Mouse (Mus musculus) liver, embryonic 15.5 days (tissue): ENCODE measurements around the gene Tmc4. TPM values are rescaled to one million over a fixed set of nuclear protein-coding genes. Genes with fewer than 3 reads are reported as not detected.

Experiments
- ATAC-seq: fragments of 200-750 bp; cut with Nextera tagmentation; 2 replicates; pipeline ENCODE4 v1.8.0; 2017; ENCODE audit warnings: moderate number of reproducible peaks, mild to moderate bottlenecking, moderate library complexity; ENCODE audit not compliant: insufficient read depth
- H3K27ac ChIP-seq: fragments of 300-500 bp; sonication (generic); replicated peaks from 2 replicates; pipeline ENCODE4 v1.5.1; 2015; ENCODE audit warnings: mild to moderate bottlenecking, inconsistent platforms
- H3K27me3 ChIP-seq: fragments of 300-500 bp; sonication (generic); 2 replicates; pipeline ENCODE4 v1.6.1; 2015; ENCODE audit warnings: mild to moderate bottlenecking, inconsistent platforms
- H3K36me3 ChIP-seq: fragments of 300-500 bp; sonication (generic); replicated peaks from 2 replicates; pipeline ENCODE4 v1.6.1; 2015; ENCODE audit warnings: moderate library complexity, mild to moderate bottlenecking, inconsistent platforms
- H3K4me1 ChIP-seq: fragments of 300-500 bp; sonication (generic); replicated peaks from 2 replicates; pipeline ENCODE4 v1.6.1; 2015; ENCODE audit warnings: inconsistent platforms
- H3K4me2 ChIP-seq: fragments of 300-500 bp; sonication (generic); 2 replicates; pipeline ENCODE4 v1.6.1; 2015; ENCODE audit warnings: moderate library complexity, mild to moderate bottlenecking, inconsistent platforms
- H3K4me3 ChIP-seq: fragments of 300-500 bp; sonication (generic); replicated peaks from 2 replicates; pipeline ENCODE4 v1.5.1; 2015; ENCODE audit warnings: mild to moderate bottlenecking, inconsistent platforms
- H3K9ac ChIP-seq: fragments of 300-500 bp; sonication (generic); 2 replicates; pipeline ENCODE4 v1.6.1; 2015; ENCODE audit warnings: moderate library complexity, mild to moderate bottlenecking, inconsistent platforms
- H3K9me3 ChIP-seq: fragments of 300-500 bp; sonication (generic); replicated peaks from 2 replicates; pipeline ENCODE4 v1.6.1; 2016; ENCODE audit warnings: inconsistent platforms
- WGBS: fragments of 180-500 bp; shearing (Covaris S2); methylation state at CpG from one replicate; pipeline ENCODE4 v1.1.7; 2015; ENCODE audit warnings: mixed read lengths; ENCODE audit not compliant: insufficient replicate concordance; 5-methylcytosine and 5-hydroxymethylcytosine counted together
- polyA plus RNA-seq: library from polyadenylated mRNA; unstranded; fragments of >200 nt; fragmentation: Nextera tagmentation; extraction: Ambion mirVana; gene quantifications from 2 replicates; pipeline ENCODE4 v1.2.1, GENCODE M21; 2015

Gene Tmc4
- polyA plus RNA-seq, 1 experiment from 2014 or later: 4.0 TPM

DNA sequence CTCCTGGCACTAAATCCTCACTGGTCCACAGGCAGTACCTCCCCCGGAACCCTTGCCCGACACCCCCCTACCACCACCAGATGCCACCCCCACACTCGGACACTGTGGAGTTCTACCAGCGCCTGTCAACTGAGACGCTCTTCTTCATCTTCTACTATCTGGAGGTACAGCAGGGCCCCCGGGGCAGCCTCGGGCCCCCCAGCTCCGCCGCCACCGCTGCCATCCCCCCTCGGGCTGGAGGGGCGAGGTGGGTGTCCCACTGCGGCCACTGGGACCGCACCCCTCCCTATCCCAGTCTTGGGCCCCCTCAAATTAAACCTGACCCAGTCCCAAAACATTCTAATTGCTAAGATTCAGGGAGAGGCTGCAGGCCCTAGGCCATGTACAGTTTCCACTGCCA is 18.8 kb downstream of the Tmc4 start:
- no peak for ATAC-seq
- WGBS: 93% methylated on average over 14 of the region's 14 CpGs
- Histone ChIP-seq H3K4me2 (no peak overlapping the region), H3K36me3 (peaks cover 98% of the 10 kb centered on the region), H3K4me3 (no peak overlapping the region), H3K27ac (no peak overlapping the region), H3K4me1 (peaks cover 7% of the 10 kb centered on the region), H3K9ac (no peak overlapping the region), H3K27me3 (no peaks in the 10 kb centered on the region), H3K9me3 (no peaks in the 10 kb centered on the region)

DNA sequence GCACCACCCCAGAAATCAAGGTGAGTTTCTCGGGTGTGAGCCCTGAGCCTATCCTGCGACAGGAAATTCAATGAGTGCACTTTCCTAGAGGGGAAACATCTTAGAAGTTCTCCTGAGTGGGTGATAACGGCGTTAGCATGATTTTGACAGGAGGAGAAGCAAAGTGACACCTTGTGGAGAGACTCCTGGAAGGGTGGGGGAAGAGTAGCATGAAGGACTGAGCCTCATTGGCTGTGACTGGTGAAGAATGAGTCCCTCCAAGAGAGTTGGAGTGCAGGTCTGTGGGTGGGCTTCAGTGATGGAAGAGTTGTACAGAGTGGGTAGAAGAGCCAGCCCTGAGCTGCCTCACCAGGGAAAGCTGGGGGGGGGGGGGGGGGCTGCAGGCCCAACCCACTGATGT is 20.4 kb downstream of the Tmc4 start:
- H3K4me2 ChIP-seq: no peak overlapping the region
- H3K27ac ChIP-seq: no peak overlapping the region
- H3K27me3 ChIP-seq: no peaks in the 10 kb centered on the region
- H3K4me3 ChIP-seq: no peak overlapping the region
- no peak overlapping the region for H3K9ac ChIP-seq
- ATAC-seq: no peak
- H3K36me3 ChIP-seq: peaks cover 100% of the 10 kb centered on the region
- H3K4me1 ChIP-seq: no peaks in the 10 kb centered on the region
- WGBS: 81% methylated on average over 4 of the region's 4 CpGs
- no peaks in the 10 kb centered on the region for H3K9me3 ChIP-seq

DNA sequence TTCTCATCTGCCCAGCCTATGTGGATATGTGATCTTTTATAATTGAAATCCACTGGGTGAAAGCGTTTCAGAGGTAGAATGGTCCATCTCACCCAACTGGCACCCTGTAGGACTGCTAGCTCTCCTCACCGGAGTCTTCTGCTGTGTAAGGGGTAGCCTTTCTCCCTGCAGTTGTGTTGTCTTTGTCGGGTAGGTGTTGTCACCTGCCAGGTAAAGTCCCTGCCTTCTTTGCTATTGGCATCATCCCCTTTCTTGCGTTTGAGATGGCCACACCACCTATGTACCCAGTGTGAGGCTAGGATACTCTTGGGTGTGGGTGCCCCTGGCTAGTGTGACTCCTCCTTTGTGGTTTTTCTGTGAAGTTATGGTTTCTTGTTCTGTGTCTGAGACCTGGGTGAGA is 30.7 kb downstream of the Tmc4 start:
- ATAC-seq: no peak
- H3K27me3 ChIP-seq: no peaks in the 10 kb centered on the region
- peaks cover 40% of the 10 kb centered on the region for H3K4me1 ChIP-seq
- H3K9ac ChIP-seq: peak overlapping the region; percentile 100
- H3K4me2 ChIP-seq: peak overlapping the region; percentile 82
- H3K36me3 ChIP-seq: peaks cover 36% of the 10 kb centered on the region
- WGBS: 47% methylated on average over 4 of the region's 4 CpGs
- peak overlapping the region; percentile 100 for H3K4me3 ChIP-seq
- H3K27ac ChIP-seq: peak overlapping the region; percentile 97; the same call in 1 of the 2 replicates
- H3K9me3 ChIP-seq: no peaks in the 10 kb centered on the region

DNA sequence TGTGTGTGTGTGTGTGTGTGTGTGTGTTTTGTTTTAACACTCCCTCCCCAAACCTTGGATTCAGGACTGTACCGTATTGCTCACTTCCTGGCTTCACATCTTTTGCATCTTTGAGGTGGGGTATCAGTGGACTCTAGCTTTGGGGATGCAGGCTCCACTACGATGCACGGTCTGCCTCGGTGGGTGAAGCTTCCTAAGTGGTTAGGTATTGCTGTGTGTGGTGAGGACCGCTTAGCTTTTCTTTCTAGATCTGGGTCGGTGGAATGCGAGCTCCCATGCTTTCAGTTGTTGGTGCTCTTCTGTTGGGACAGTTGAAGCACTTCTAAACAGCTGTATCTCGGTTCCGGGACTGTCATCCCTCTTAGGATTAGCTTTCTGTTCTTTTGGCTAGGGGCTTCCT is 31.2 kb downstream of the Tmc4 start:
- Histone ChIP-seq H3K9ac (peak overlapping the region; percentile 100), H3K4me2 (peak overlapping the region; percentile 82), H3K4me3 (peak overlapping the region; percentile 100), H3K4me1 (peaks cover 40% of the 10 kb centered on the region), H3K27me3 (no peaks in the 10 kb centered on the region), H3K27ac (peak overlapping the region; percentile 97), H3K9me3 (no peaks in the 10 kb centered on the region), H3K36me3 (peaks cover 36% of the 10 kb centered on the region)
- ATAC-seq: no peak
- WGBS: 15% methylated on average over 9 of the region's 9 CpGs

DNA sequence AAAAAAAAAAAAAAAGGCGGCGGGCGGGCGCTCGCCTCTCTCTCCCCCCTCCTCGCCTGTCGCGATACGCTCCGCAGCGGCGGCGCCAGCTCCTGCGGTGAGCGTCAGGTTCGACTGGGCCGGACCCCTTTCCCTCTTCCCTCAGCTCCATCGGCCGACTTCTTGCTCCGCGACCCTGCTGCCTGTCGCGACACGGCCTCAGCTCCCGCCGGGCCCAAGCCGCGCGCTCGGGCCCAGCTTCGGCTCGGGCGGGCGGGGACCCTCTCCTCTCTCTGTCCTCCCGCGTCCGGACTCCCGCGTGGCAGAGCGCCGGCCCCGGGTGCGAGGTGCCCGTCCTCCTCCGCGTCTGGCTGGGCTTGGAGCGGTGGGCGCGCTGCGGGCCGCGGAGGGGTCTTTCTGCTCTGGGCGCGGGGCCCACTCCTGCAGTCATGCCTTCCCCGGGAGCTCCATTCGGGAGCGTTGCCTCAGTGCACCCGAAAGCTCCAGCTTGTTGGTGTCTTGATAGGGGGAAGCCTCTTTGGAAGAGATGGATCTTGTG is 31.8 kb downstream of the Tmc4 start:
- Histone ChIP-seq H3K4me3 (peak overlapping the region; percentile 100), H3K4me2 (peak overlapping the region; percentile 82), H3K9ac (peak overlapping the region; percentile 100), H3K4me1 (peaks cover 40% of the 10 kb centered on the region), H3K27me3 (no peaks in the 10 kb centered on the region), H3K9me3 (no peaks in the 10 kb centered on the region), H3K27ac (peak overlapping the region; percentile 97), H3K36me3 (peaks cover 36% of the 10 kb centered on the region)
- WGBS: under 1% methylated on average over 55 of the region's 58 CpGs
- ATAC-seq: no peak

DNA sequence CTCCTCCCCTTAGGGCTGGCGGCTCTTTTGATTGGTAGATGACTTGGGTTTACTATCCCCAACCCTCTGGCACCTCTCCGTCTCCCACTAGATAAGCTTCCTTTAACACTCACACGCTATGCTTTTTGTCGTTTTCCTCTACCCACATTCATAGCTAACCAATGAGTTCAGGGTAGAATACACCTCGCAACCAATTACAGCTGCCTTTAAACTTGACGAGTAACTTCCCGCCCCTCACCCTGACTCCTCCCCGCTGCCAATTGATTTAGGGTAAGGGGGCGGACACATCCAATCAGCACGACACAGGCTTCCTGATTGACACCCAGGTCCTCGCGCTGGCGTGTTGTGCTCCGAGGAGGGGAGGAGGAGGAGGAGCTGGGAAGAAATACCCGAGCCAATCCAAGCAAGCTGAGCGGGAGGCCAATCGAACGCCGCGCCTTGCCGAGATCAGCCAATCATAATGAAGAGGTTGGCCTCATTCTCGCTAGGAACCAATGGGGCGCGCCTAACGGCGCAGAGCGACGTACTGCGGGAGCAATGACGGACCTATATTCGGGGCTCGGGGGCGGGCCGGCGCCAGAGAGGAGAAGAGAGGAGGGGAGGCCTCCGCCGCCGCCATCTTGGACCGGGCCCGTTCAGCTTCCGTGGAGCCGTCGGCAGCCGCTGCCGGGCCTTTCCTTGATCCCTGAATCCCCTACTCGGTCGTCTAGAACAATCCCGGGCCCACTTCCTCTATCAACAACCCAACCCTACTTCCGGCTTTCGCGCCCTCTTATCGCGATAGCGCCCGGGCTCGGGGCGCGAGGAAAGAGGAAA is 32.5 kb downstream of the Tmc4 start, which contains the start of gene Cnot3:
Gene Cnot3 (plus strand): TSS at position 597 of the 816 bp plus-strand sequence.
- Histone ChIP-seq H3K4me1 (peaks cover 40% of the 10 kb centered on the region), H3K9me3 (no peaks in the 10 kb centered on the region), H3K36me3 (peaks cover 35% of the 10 kb centered on the region), H3K27me3 (no peaks in the 10 kb centered on the region), H3K4me3 (peak within 1 kb of the TSS; percentile 100), H3K27ac (peak within 1 kb of the TSS; percentile 97), H3K9ac (peak within 1 kb of the TSS; percentile 100), H3K4me2 (peak within 1 kb of the TSS; percentile 82)
- under 1% methylated on average over 51 of the region's 58 CpGs for WGBS
- peak; percentile 97 for ATAC-seq

DNA sequence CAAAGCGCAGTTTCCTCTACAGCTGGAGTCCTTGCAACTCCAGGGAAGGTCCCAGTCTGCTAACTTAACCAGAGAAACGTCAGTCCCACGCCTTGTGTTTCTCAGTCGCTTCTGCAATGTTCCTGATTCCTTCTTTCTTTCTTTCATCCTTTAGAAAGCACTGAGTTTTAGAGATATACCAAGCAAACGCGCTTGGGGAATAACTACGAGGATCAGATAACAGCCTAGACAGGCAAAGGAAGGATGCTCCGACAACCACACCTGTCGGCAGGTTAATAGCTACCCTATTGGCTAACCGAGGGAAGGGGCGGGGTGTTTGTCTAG is 33.0 kb downstream of the Tmc4 start:
- Histone ChIP-seq H3K9ac (peak overlapping the region; percentile 25; the same call in 1 of the 2 replicates), H3K27me3 (no peaks in the 10 kb centered on the region), H3K27ac (peak overlapping the region; percentile 96), H3K4me1 (peaks cover 40% of the 10 kb centered on the region), H3K36me3 (peaks cover 36% of the 10 kb centered on the region), H3K4me2 (peak overlapping the region; percentile 80), H3K4me3 (peak overlapping the region; percentile 100), H3K9me3 (no peaks in the 10 kb centered on the region)
- no peak for ATAC-seq
- WGBS: 1% methylated on average over 11 of the region's 11 CpGs

DNA sequence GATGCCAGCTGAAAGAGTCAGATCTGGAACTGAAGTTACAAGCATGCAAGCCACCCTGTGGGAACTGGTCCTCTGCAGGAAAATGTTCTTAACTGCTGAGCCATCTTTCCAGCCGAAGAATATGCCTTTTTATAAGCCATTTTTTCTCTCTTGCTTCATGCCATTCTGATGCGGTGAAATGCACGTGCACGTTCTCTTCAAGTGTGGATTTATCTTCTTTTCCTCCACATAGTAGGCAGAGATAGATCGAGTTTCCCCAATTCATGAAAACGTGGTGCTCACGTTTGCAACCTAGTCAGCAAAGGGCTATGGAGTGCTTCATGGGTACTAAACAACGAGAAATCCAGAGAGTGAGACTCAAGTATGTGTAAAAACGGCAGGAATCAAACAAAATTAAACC is 33.5 kb downstream of the Tmc4 start:
- Histone ChIP-seq H3K9ac (peak overlapping the region; percentile 25; the same call in 1 of the 2 replicates), H3K27me3 (no peaks in the 10 kb centered on the region), H3K4me3 (peak overlapping the region; percentile 100), H3K4me1 (peaks cover 37% of the 10 kb centered on the region), H3K9me3 (no peaks in the 10 kb centered on the region), H3K27ac (peak overlapping the region; percentile 96), H3K36me3 (peaks cover 40% of the 10 kb centered on the region), H3K4me2 (peak overlapping the region; percentile 80)
- ATAC-seq: no peak
- 13% methylated on average over 9 of the region's 9 CpGs for WGBS

DNA sequence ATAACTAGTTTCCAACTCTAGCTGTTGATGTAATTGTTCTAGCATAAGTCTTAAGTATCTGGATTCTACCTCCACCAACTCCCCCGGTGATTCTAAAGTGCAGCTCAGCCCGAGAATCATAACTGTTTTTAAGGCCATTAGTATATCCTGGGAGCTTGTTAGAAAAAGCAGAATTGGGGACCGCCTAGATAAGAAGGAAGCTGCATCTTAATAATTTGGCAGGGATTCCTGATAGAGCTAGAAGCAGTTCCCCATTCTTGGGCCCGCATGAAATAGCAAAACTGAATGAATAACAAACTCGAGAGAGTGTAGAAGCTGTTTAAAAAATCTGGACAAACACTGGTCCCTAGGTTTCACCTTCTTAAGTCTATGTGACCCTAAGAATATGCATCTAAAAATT is 33.9 kb downstream of the Tmc4 start:
- Histone ChIP-seq H3K4me2 (peak overlapping the region; percentile 80), H3K9ac (no peak overlapping the region)

DNA sequence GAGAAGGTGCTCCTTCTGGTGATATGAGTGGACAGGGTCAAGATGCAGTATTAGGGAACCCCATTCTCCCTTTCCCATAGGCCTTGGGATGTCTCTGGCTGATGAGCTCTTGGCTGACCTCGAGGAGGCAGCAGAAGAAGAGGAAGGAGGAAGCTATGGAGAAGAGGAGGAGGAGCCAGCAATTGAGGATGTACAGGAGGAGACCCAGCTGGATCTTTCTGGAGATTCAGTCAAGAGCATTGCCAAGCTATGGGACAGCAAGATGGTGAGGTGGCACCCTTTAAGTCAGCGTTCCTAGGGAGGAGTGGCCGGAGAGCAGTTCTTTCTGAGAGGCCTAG is 46.9 kb downstream of the Tmc4 start:
- H3K9ac ChIP-seq: peak overlapping the region; percentile 75
- peaks cover 25% of the 10 kb centered on the region for H3K4me1 ChIP-seq
- peak overlapping the region; percentile 78 for H3K4me3 ChIP-seq
- H3K27me3 ChIP-seq: no peaks in the 10 kb centered on the region
- H3K9me3 ChIP-seq: no peaks in the 10 kb centered on the region
- no peak for ATAC-seq
- H3K27ac ChIP-seq: peak overlapping the region; percentile 91
- H3K4me2 ChIP-seq: peak overlapping the region; percentile 93
- 44% methylated on average over 3 of the region's 3 CpGs for WGBS
- H3K36me3 ChIP-seq: peaks cover 43% of the 10 kb centered on the region

More for the DNA sequence above, 33.9 kb downstream of the Tmc4 start:
- ATAC-seq: no peak
- 30% methylated on average over 5 of the region's 5 CpGs for WGBS
- Histone ChIP-seq H3K36me3 (peaks cover 45% of the 10 kb centered on the region), H3K27me3 (no peaks in the 10 kb centered on the region), H3K27ac (no peak overlapping the region), H3K4me1 (peaks cover 32% of the 10 kb centered on the region), H3K9me3 (no peaks in the 10 kb centered on the region), H3K4me3 (peak overlapping the region; percentile 100; the same call in 1 of the 2 replicates)

DNA sequence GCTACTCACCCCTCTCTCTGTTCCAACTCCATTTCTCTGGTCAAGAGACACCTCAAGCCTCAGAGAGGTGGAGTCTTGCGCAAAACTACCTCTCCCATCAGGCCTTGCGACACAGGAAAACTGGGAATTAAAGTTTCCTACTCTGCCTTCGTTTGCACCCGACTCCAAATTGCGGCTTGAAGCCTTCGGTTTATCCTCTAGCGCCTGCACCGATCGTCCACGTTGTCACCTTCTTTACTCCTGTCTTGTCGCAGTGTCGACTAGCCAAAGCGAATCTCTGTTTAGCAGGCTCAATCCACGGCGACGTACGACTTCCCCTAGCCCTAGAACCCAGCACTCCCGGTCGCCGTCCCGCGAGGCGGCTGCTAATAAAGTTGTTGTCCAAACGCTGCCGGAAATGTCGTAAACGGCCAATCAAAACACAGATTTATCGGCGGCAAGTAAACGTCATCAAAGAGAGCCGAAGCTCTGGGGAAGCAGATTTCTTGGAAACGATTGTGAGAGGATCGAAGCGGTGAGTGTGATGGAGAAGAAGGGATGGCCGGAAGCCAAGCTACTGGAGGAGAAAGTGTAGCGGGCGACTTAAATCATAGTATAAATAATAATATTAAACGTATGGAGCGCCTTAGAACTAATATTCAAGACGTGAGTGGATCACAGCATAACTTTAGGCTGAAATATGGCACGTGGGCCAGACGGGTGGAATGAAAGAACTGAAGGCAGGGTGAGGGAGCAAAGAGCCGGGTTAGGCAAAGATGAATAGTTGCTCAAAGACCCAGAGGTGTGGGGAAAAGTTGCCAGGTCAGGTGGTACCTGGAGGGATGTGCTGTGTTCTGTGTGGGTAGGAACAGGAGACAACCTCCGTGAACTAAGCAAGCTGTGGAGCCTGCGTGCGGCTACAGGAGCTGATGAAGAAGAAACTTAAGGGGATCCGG is 47.5 kb downstream of the Tmc4 start, which contains the start of the genes Tfpt and Prpf31:
Gene Tfpt (minus strand): TSS at position 387 of the 935 bp plus-strand sequence.
Gene Prpf31 (plus strand): TSS at position 443 of the 935 bp plus-strand sequence.
- under 1% methylated on average over 47 of the region's 47 CpGs for WGBS
- peaks cover 43% of the 10 kb centered on the region for H3K36me3 ChIP-seq
- peaks cover 25% of the 10 kb centered on the region for H3K4me1 ChIP-seq
- no peaks in the 10 kb centered on the region for H3K27me3 ChIP-seq
- ATAC-seq: peak; percentile 89
- H3K9ac ChIP-seq: peak within 1 kb of the TSS; percentile 75
- no peaks in the 10 kb centered on the region for H3K9me3 ChIP-seq
- H3K27ac ChIP-seq: peak within 1 kb of the TSS; percentile 91
- H3K4me3 ChIP-seq: peak within 1 kb of the TSS; percentile 78
- peak within 1 kb of the TSS; percentile 93 for H3K4me2 ChIP-seq
